Mouse (Mus musculus) myocyte (in vitro differentiated cells): ENCODE measurements around the gene Fam71d. TPM values are rescaled to one million over a fixed set of nuclear protein-coding genes. Genes with fewer than 3 reads are reported as not detected.

Experiments used
- H3K27me3 ChIP-seq: one replicate; pipeline ENCODE4 v1.6.1; 2011; ENCODE audit not compliant: control insufficient read depth, insufficient read depth, insufficient read length
- H3K36me3 ChIP-seq: one replicate; pipeline ENCODE4 v1.6.1; 2011; ENCODE audit not compliant: control insufficient read depth, insufficient read depth
- H3K4me2 ChIP-seq: one replicate; pipeline ENCODE4 v1.6.1; 2011; ENCODE audit warnings: low read depth, control low read depth
- H3K4me3 ChIP-seq: one replicate; pipeline ENCODE4 v1.5.1; 2011; ENCODE audit warnings: mild to moderate bottlenecking, control low read depth, moderate library complexity
- H3K79me2 ChIP-seq: one replicate; pipeline ENCODE4 v1.6.1; 2011; ENCODE audit not compliant: control insufficient read depth, insufficient read depth
- H3ac ChIP-seq: one replicate; pipeline ENCODE4 v1.6.1; 2011; ENCODE audit not compliant: control insufficient read depth, insufficient read length
- CEBPB ChIP-seq: IDR thresholded peaks from 2 replicates; pipeline ENCODE4 v1.6.1; 2011; ENCODE audit warnings: mild to moderate bottlenecking, moderate library complexity; ENCODE audit not compliant: poor library complexity, insufficient read depth, severe bottlenecking
- E2F4 ChIP-seq: IDR thresholded peaks from one replicate; pipeline ENCODE4 v1.6.1; 2011; ENCODE audit warnings: mild to moderate bottlenecking, control low read depth, moderate library complexity; ENCODE audit not compliant: insufficient read depth
- MAX ChIP-seq: IDR thresholded peaks from one replicate; pipeline ENCODE4 v1.6.1; 2011; ENCODE audit warnings: low read depth, mild to moderate bottlenecking, control low read depth
- MYOD1 ChIP-seq, 3 experiments: IDR thresholded peaks; one replicate each; pipeline ENCODE4 v1.6.1; 2011; ENCODE audit warnings: control low read depth in 2 of 3, low read depth in 2 of 3, mild to moderate bottlenecking in 2 of 3, moderate library complexity in 1 of 3; ENCODE audit not compliant: insufficient read length in 2 of 3, control insufficient read depth in 1 of 3
- MYOG ChIP-seq, 3 experiments: IDR thresholded peaks; one replicate each; pipeline ENCODE4 v1.6.1; 2011; ENCODE audit warnings: control low read depth in 2 of 3, low read depth in 2 of 3, mild to moderate bottlenecking in 2 of 3; ENCODE audit not compliant: insufficient read length in 2 of 3, control insufficient read depth in 1 of 3, insufficient read depth in 1 of 3
- POLR2A ChIP-seq: IDR thresholded peaks from one replicate; pipeline ENCODE4 v1.6.1; 2011; ENCODE audit warnings: low read depth, mild to moderate bottlenecking, control low read depth, moderate library complexity; ENCODE audit not compliant: insufficient read length
- POLR2AphosphoS2 ChIP-seq: IDR thresholded peaks from one replicate; pipeline ENCODE4 v1.6.1; 2011; ENCODE audit warnings: low read depth, control low read depth; ENCODE audit not compliant: insufficient read length
- REST ChIP-seq: IDR thresholded peaks from one replicate; pipeline ENCODE4 v1.6.1; 2011; ENCODE audit warnings: mild to moderate bottlenecking, control low read depth, moderate library complexity; ENCODE audit not compliant: insufficient read depth, insufficient read length
- SRF ChIP-seq: IDR thresholded peaks from one replicate; pipeline ENCODE4 v1.6.1; 2011; ENCODE audit warnings: low read depth; ENCODE audit not compliant: control insufficient read depth, insufficient read length
- TCF12 ChIP-seq: IDR thresholded peaks from one replicate; pipeline ENCODE4 v1.6.1; 2011; ENCODE audit warnings: mild to moderate bottlenecking, control low read depth; ENCODE audit not compliant: poor library complexity, insufficient read depth, severe bottlenecking
- TCF3 ChIP-seq: IDR thresholded peaks from one replicate; pipeline ENCODE4 v1.6.1; 2011; ENCODE audit warnings: low read depth, control low read depth; ENCODE audit not compliant: insufficient read length
- USF1 ChIP-seq: IDR thresholded peaks from one replicate; pipeline ENCODE4 v1.6.1; 2011; ENCODE audit warnings: low read depth, mild to moderate bottlenecking, control low read depth, moderate library complexity
- polyA plus RNA-seq: library from polyadenylated mRNA; unstranded; fragments of >200 nt; fragmentation: generic; extraction: Trizol; gene quantifications from one replicate; pipeline ENCODE4 v1.2.1, GENCODE M21; 2012; ENCODE audit warnings: missing spikeins

Gene Fam71d
- polyA plus RNA-seq, 1 experiment, result not detected

- H3K27me3 ChIP-seq, result no peaks in the 10 kb centered on the region
- H3K79me2 ChIP-seq, result no peaks in the 10 kb centered on the region
- no peak for TF ChIP-seq SRF
- no peaks in the 10 kb centered on the region for H3K36me3 ChIP-seq
- H3K4me2 ChIP-seq, result no peak overlapping the region
- H3K4me3 ChIP-seq, result no peak overlapping the region
- no peak overlapping the region for H3ac ChIP-seq
Measured at GRCm38 (mm10) chr12:78717783-78718182, 26.4 kb downstream of the Fam71d start.

GRCm38 (mm10) chr12:78727723-78728122, 36.4 kb downstream of the Fam71d start:
- no peaks in the 10 kb centered on the region for H3K36me3 ChIP-seq
- H3K4me2 ChIP-seq, result no peak overlapping the region
- TF ChIP-seq TCF3, result no peak
- TF ChIP-seq MAX, result no peak
- TF ChIP-seq POLR2AphosphoS2, result no peak
- TF ChIP-seq TCF12, result no peak
- no peak overlapping the region for H3ac ChIP-seq
- H3K27me3 ChIP-seq, result no peaks in the 10 kb centered on the region
- no peak overlapping the region for H3K4me3 ChIP-seq
- no peaks in the 10 kb centered on the region for H3K79me2 ChIP-seq

- Histone ChIP-seq H3K36me3 (no peaks in the 10 kb centered on the region), H3K4me3 (no peak overlapping the region), H3K4me2 (no peak overlapping the region), H3ac (no peak overlapping the region), H3K79me2 (no peaks in the 10 kb centered on the region), H3K27me3 (no peaks in the 10 kb centered on the region)
- TF ChIP-seq POLR2A (no peak), REST (no peak), SRF (no peak), MYOD1 (IDR thresholded peaks at IDR 0.05; ENCODE audit: control insufficient read depth in 1 of 3, insufficient read length in 2 of 3, low read depth in 2 of 3) (no peak), POLR2AphosphoS2 (no peak), CEBPB (no peak), TCF12 (no peak), MAX (no peak), E2F4 (no peak)
Measured at GRCm38 (mm10) chr12:78739633-78740032, 48.3 kb downstream of the Fam71d start.

GRCm38 (mm10) chr12:78740289-78740688, 49.0 kb downstream of the Fam71d start:
- Histone ChIP-seq H3K79me2 (no peaks in the 10 kb centered on the region), H3K27me3 (no peaks in the 10 kb centered on the region), H3K36me3 (no peaks in the 10 kb centered on the region), H3K4me3 (no peak overlapping the region), H3ac (no peak overlapping the region), H3K4me2 (no peak overlapping the region)
- no peak for TF ChIP-seq SRF
- TF ChIP-seq MYOD1 (IDR thresholded peaks at IDR 0.05; ENCODE audit: control insufficient read depth in 1 of 3, insufficient read length in 2 of 3, low read depth in 2 of 3), result no peak
- no peak for TF ChIP-seq MYOG (IDR thresholded peaks at IDR 0.05; ENCODE audit: control insufficient read depth in 1 of 3, insufficient read depth in 1 of 3, insufficient read length in 2 of 3, low read depth in 2 of 3)
- TF ChIP-seq MAX, result no peak
- TF ChIP-seq TCF12, result no peak
- no peak for TF ChIP-seq REST
- TF ChIP-seq POLR2A, result no peak
- TF ChIP-seq CEBPB, result no peak
- no peak for TF ChIP-seq USF1
- no peak for TF ChIP-seq POLR2AphosphoS2
- TF ChIP-seq E2F4, result no peak
- TF ChIP-seq TCF3, result no peak

- Histone ChIP-seq H3K4me2 (no peak overlapping the region), H3K79me2 (peaks cover 16% of the 10 kb centered on the region), H3K4me3 (no peak overlapping the region), H3K27me3 (no peaks in the 10 kb centered on the region), H3ac (no peak overlapping the region), H3K36me3 (no peaks in the 10 kb centered on the region)
- TF ChIP-seq MYOD1 (IDR thresholded peaks at IDR 0.05; ENCODE audit: control insufficient read depth in 1 of 3, insufficient read length in 2 of 3, low read depth in 2 of 3) (no peak), REST (no peak), SRF (no peak), MYOG (IDR thresholded peaks at IDR 0.05; ENCODE audit: control insufficient read depth in 1 of 3, insufficient read depth in 1 of 3, insufficient read length in 2 of 3, low read depth in 2 of 3) (no peak), E2F4 (no peak), TCF3 (no peak), USF1 (no peak), MAX (no peak), POLR2A (no peak), TCF12 (no peak), CEBPB (no peak), POLR2AphosphoS2 (no peak)
Measured at GRCm38 (mm10) chr12:78746226-78746625, 54.9 kb downstream of the Fam71d start.
